Mouse (Mus musculus) ES-Bruce4 (cell line): Measurements from ENCODE around the gene Acat2.

Experiments
- CTCF ChIP-seq: IDR thresholded peaks from one replicate; pipeline ENCODE4 v1.8.1; 2011; ENCODE audit warnings: low read depth, low read length
- EP300 ChIP-seq: IDR thresholded peaks from 2 replicates; pipeline ENCODE4 v1.6.1; 2011; ENCODE audit warnings: low read depth, low read length; ENCODE audit not compliant: insufficient read depth
- POLR2A ChIP-seq: IDR thresholded peaks from one replicate; pipeline ENCODE4 v1.8.1; 2011; ENCODE audit warnings: low read length; ENCODE audit not compliant: insufficient read depth

GRCm38 (mm10) chr17:13007730-13008425 lies 47.3 kb upstream of the Acat2 start:
- peak; percentile 82 for TF ChIP-seq POLR2A
- no peak for TF ChIP-seq CTCF
- peak; percentile 79; the same call in 1 of the 2 replicates for TF ChIP-seq EP300
